Mouse (Mus musculus) kidney, adult 2 months (tissue): ENCODE data around the gene Sacm1l.

Experiments
- CTCF ChIP-seq: fragments of 200-500 bp; conservative IDR thresholded peaks from 2 replicates; pipeline ENCODE4 v1.5.1; 2011; ENCODE audit warnings: low read depth, mild to moderate bottlenecking, control low read depth, low read length, moderate library complexity, mixed read lengths; ENCODE audit not compliant: insufficient read depth, insufficient read length
- POLR2A ChIP-seq: fragments of 200-500 bp; IDR thresholded peaks from one replicate; pipeline ENCODE4 v1.6.1; 2011; ENCODE audit warnings: low read depth, low read length, control low read depth

GRCm38 (mm10) chr9:123506270-123507146, 23.1 kb upstream of the Sacm1l start:
- TF ChIP-seq CTCF (0 out of 2 replicates have a peak, but pooled peaks have one; percentile 4), POLR2A (no peak)
